Mouse (Mus musculus) right cerebral cortex, adult 2 months (tissue): ENCODE measurements around the gene Hlcs.
"Not testable (repeated sequence)": the region's sequence is repeated elsewhere in the genome, so short reads cannot be mapped to it uniquely, and the experiment has no call there.

ENCODE experiments used
- DNase-seq, 2 experiments: peaks; one replicate each; pipeline ENCODE4 v3.0.0; 2021 to 2022; ENCODE audit warnings: low spot score in 2 of 2

Hlcs gene

GRCm38 (mm10) chr16:94313229-94314030, at the start of gene Hlcs:
Gene Hlcs (minus strand): TSS chr16:94313571.
- DNase-seq: peak; percentile 96 to 97

- peak; percentile 87 to 91 for DNase-seq
Measured at GRCm38 (mm10) chr16:94362174-94362873, 49.0 kb upstream of the Hlcs start.

DNA sequence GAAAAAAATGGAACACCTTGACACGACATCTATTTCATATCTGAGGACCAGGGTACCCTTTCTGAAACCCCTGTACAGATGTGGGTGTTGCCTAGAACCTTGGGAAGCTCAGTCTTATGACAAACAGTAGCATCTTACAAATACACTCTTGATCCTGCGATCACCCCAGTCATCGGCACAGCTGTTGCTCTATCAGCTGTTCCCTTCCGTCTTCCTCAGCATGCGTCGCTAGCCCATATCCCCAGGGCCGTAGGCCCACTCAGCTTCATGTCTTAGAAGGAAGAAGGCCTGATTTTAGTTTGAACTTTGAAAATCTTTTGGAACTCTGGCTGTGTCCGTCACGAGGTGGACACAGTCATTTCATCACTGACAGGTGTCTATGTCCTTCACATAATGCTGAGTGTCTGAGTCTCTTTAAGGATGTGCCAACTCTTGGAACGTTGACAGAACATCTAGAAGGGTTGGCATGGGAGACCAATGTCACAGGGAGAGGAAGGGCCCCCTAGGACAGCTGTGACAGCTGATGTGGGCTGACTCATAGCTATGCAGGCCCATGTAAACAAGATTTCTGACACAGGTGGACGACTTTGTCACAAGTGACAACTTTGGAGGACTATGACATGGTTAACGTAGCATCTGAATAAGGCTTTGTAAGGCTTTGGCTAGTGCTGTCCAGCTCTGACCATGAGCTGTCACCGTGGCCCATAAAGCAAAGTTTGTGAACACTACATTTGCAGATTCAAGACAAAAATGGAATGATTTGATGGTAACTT, 47.4 kb upstream of the Hlcs start:
- no peak for DNase-seq

DNA sequence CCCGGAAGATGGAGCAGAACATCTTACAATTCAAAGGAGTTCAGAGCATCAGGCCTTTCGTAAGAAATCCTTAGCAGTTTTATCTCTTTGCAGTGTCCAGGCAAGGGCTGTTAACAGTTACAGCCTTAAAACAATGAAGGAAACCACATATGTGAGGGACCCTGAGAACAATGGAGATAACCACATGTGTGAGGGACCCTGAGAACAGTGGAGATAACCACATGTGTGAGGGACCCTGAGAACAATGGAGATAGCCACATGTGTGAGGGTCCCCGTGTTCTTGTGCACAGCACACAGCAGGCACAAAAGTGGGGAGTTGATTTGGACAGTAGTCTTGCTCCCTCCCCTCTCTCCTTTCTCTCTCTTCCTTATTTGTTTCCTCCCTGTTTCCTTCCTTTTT, 44.7 kb upstream of the Hlcs start:
- no peak for DNase-seq

- DNase-seq: no peak
Measured at GRCm38 (mm10) chr16:94356776-94357494, 43.6 kb upstream of the Hlcs start.

DNA sequence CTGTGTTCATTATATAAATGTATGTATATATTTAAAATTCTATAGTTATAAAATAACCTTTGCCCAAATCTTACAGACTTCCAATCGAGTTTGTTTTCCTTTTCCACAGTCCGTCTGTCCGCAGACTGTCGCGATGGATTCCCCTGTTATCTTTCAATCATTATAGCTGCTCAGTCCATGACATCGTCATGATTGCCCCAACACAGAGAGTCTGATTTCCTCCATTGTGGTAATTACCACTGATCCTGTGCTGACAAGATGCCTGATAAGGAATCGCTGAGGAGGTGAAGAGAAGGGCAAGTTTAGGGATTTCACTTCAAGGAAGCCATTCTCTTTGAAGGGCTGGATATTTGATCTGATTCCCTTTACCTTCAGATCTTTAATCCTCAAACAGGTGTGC, 42.7 kb upstream of the Hlcs start:
- DNase-seq: no peak

GRCm38 (mm10) chr16:94354450-94354849, 41.1 kb upstream of the Hlcs start:
- peak; percentile 32 to 54 for DNase-seq

DNA sequence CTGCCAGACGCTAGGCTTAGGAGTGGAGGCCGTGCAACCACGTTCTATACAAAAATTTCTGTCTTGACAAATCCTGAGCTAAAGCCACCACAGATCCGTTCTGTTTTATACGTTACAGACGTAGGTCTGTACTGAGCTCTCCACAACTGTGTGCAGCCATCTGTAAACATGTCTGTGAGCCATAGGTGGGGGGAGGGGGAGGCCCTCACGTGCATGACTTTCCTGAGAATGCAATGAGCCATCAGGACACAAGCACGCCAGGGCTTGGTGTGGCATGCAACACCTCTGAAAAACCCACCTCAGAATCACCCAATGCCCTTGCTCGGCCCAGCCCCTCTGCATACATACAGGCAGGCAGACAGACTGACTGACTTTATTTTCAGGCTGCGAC, 36.9 kb upstream of the Hlcs start:
- DNase-seq: no peak

DNA sequence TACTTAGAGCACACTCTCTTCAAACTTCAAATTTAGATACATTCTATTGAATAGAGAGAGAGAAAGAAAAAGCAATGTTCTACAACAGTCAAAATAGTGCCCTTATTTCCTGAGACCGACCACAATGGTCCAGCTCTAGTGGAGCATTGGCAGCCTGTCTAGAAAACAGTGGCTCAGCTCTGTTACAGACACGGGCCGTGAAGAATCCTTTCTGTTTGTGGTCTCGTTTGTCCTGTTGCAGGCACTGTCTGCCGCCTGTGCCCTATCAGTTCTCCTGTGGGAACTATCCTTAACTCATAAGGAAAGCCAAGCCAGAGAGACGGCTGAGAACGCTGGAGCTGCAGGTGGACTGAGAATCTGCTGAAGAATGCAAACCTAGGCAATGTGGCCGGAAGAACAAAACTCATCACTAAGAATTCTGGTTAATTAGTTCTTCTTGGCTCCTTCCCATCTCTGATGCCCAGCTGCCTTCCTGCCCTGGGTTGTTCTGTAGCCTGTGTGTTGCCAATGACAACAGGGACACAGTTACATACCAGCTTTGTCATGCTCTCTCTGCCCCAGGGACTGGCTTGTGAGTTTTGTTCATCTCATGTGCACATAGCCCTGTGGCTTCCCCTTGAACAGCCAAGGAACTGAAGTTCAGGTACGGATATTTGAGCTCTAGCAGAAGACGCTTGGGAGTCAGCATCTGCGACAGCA, 36.4 kb upstream of the Hlcs start:
- DNase-seq: peak; percentile 6 to 24

GRCm38 (mm10) chr16:94348779-94349178, 35.4 kb upstream of the Hlcs start:
- no peak for DNase-seq

DNA sequence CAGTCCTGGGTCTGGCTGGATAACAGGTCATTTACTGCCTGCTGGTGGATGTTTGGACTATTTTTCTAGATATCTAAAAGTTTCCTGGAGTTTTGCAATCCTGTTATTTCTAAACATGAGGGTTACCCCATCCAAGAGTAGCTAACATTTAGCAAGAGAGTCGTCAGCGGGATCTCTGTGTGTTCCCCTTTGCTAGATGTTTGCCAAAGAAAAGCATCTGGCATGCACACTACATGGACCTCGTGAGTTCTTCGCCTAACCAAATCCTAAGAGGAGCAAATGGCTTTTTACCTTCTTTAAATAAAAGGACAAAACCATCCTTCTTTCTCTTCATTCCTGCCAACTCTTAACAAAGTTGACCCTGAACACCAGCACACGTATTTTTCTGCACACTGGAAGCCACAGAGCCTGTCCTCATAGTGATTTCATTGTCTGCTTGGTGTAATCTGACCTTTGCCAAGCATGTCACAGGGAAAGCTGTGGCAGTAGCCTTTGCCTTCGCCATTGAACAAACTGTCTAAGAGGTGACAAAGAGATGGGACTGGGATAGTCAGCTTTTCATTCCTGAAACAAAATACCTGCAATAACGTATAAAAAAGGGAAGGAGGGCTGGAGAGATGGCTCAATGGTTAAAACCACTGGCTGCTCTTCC, 33.8 kb upstream of the Hlcs start:
- no peak for DNase-seq

- no peak for DNase-seq
Measured at GRCm38 (mm10) chr16:94345733-94346132, 32.4 kb upstream of the Hlcs start.

GRCm38 (mm10) chr16:94339164-94340160, 26.1 kb upstream of the Hlcs start:
- not testable (repeated sequence) for DNase-seq

GRCm38 (mm10) chr16:94335656-94336055, 22.3 kb upstream of the Hlcs start:
- DNase-seq: no peak

- DNase-seq: peak; percentile 38 to 51
Measured at GRCm38 (mm10) chr16:94331886-94332252, 18.5 kb upstream of the Hlcs start.

- no peak for DNase-seq
Measured at GRCm38 (mm10) chr16:94331233-94331885, 18.0 kb upstream of the Hlcs start.

DNA sequence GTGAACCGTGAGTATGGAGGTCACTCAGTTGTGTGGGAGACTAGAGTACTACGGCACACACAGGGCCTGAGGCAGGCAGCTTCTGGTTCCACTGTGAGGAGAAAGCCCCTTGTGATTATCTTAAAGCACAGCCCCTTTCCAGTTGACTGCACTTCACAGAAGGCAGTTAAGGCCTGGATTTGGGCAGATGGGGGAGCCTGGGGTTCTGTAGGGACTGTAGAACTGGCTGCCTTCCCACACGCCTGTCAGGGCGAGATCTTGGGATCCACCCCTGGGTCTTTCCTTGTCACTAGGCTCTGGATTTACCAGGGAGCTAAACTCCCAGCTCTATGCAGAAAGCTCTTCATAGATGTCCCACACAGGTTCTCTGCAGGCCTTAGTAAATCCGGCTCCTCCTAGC, 17.1 kb upstream of the Hlcs start:
- DNase-seq: no peak

GRCm38 (mm10) chr16:94328881-94329867, 15.8 kb upstream of the Hlcs start:
- no peak for DNase-seq
